Mouse (Mus musculus): ENCODE measurements around the gene Gm10840.

DNA sequence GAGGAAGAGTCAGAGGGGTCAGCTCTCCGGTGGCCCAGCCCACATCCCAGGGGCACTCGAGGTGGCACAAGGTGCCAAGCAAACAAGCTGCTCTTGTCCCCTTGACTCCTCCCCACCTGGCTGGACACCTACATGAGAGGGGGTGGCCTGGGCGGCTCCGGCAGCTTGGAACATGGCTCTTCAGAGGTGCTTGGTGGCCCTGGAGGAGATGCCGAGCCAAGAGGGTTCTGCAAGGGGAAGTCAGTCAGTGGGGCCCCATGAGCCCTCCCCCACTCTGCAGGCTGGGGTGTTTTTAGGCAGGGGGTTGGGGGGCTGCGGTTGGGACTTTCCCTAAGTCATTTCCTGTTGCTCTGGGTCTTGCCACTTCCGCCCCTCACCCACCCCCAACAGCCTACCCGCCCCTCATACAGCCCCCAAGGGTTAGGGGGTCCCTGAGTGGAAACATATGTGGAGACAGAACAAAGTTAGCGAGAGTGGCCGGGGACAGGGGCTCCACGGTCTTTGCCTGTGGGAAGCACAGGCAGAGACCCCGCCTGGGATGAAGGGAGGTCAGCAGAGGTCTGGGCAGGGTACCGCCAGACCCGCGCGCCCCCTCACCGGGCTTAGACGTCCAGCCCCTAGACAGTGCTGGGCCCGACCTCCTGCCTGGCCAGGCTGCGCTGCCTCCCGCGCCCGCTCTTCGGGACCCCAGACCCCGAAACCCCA, 1.3 kb upstream of the Gm10840 start:
- TF ChIP-seq CTCF (conservative IDR thresholded peaks at IDR 0.05; ENCODE audit: insufficient read depth, insufficient read length, low read depth, low read length) (no peak), POLR2A (IDR thresholded peaks at IDR 0.05; ENCODE audit: low read depth, low read length) (no peak)
